Mouse (Mus musculus): ENCODE measurements around the gene BC035947. TPM values are rescaled to one million over a fixed set of nuclear protein-coding genes. Genes with fewer than 3 reads are reported as not detected.

BC035947 gene
- total RNA-seq, 1 experiment = 0.09 TPM

GRCm38 (mm10) chr1:78490143-78490542 lies 21.8 kb downstream of the BC035947 start:
- TF ChIP-seq MAFK (IDR thresholded peaks at IDR 0.05; ENCODE audit: insufficient read depth, low read depth, low read length) = no peak
- TF ChIP-seq CHD2 (IDR thresholded peaks at IDR 0.05; ENCODE audit: low read depth, low read length) = no peak
- TF ChIP-seq ZNF384 (IDR thresholded peaks at IDR 0.05; ENCODE audit: low read depth, low read length) = no peak
- no peak for TF ChIP-seq ZC3H11A (IDR thresholded peaks at IDR 0.05; ENCODE audit: borderline replicate concordance, low read depth, low read length)
- TF ChIP-seq HCFC1 (IDR thresholded peaks at IDR 0.05; ENCODE audit: borderline replicate concordance, insufficient read depth, low read length) = no peak
- Histone ChIP-seq H3K4me3 (ENCODE audit: insufficient read depth in 1 of 2, low read depth in 1 of 2, low read length in 2 of 2, poor library complexity in 1 of 2, severe bottlenecking in 1 of 2) (peak overlapping the region in 1 of 2 experiments; percentile 63; a peak in 1 of 4 replicates), H3K9ac (ENCODE audit: insufficient read depth, low read depth, low read length, poor library complexity, severe bottlenecking) (no peak overlapping the region), H3K4me1 (ENCODE audit: control insufficient read depth in 2 of 2, insufficient read depth in 2 of 2, low read length in 2 of 2, poor library complexity in 1 of 2) (peaks cover 0 to 3% of the 10 kb centered on the region in 2 experiments; a peak in 2 of 4 replicates), H3K27ac (ENCODE audit: insufficient read depth, low read depth, low read length, poor library complexity, severe bottlenecking) (no peak overlapping the region), H3K9me3 (ENCODE audit: control insufficient read depth, insufficient read depth, low read depth, low read length) (no peaks in the 10 kb centered on the region), H3K36me3 (ENCODE audit: control insufficient read depth, insufficient read depth, low read length, poor library complexity, severe bottlenecking) (no peaks in the 10 kb centered on the region; the same call in 1 of the 2 replicates)
- DNase-seq (ENCODE audit: low read depth, low spot score) = no peak
- in situ Hi-C loops (cut with MboI; ENCODE audit: low sequenced_read_pairs in 2 of 2, unreplicated experiment in 2 of 2) = no loop called here

DNA sequence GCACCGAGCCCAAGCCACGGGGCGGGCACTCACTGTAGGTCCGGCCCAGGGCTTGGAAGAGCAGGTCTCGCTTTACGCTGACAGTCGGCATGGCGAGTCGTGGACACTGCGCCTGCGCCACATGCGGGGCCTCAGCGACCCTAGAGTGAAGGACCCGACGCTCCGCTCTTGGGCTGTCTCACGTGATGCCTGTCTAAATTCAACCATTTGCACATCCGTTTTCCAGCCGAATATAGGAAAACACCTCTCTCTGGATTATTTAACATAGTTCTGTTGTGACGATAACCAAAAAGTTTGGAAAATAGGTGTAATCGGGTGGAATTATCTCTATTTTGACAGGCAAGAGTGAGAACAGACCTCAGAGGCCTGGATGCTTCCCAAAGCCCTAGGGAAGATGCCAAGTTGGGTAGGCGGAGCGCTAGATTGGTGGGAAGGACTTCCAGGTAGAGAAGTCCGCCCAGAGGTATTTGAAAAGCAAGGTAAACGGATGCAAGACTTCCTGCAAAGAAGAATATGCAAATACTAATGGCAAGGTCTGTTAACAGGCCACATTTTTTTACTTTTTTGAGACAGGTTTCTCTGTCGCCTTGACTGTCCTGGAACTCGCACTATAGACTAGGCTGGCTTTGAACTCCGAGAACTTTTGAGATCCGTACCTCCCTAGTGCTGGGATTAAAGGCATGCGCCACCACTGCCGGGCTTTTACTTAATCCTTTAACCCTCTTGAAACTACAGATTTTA lies 23.0 kb downstream of the BC035947 start, which contains the start of gene Farsb:
Gene Farsb (minus strand): TSS at position 146 of the 741 bp plus-strand sequence.
- Histone ChIP-seq H3K27ac (ENCODE audit: insufficient read depth, low read depth, low read length, poor library complexity, severe bottlenecking) (no peak within 1 kb of the TSS), H3K9ac (ENCODE audit: insufficient read depth, low read depth, low read length, poor library complexity, severe bottlenecking) (peak within 1 kb of the TSS; percentile 92), H3K4me3 (ENCODE audit: insufficient read depth in 1 of 2, low read depth in 1 of 2, low read length in 2 of 2, poor library complexity in 1 of 2, severe bottlenecking in 1 of 2) (peak within 1 kb of the TSS; percentile 63 to 89), H3K9me3 (ENCODE audit: control insufficient read depth, insufficient read depth, low read depth, low read length) (no peaks in the 10 kb centered on the region), H3K4me1 (ENCODE audit: control insufficient read depth in 2 of 2, insufficient read depth in 2 of 2, low read length in 2 of 2, poor library complexity in 1 of 2) (peaks cover 0 to 3% of the 10 kb centered on the region in 2 experiments; a peak in 2 of 4 replicates), H3K36me3 (ENCODE audit: control insufficient read depth, insufficient read depth, low read length, poor library complexity, severe bottlenecking) (no peaks in the 10 kb centered on the region; the same call in 1 of the 2 replicates)
- peak; percentile 97 for DNase-seq (ENCODE audit: low read depth, low spot score)
- TF ChIP-seq ZNF384 (IDR thresholded peaks at IDR 0.05; ENCODE audit: low read depth, low read length) (no peak), ZC3H11A (IDR thresholded peaks at IDR 0.05; ENCODE audit: borderline replicate concordance, low read depth, low read length) (no peak), CHD2 (IDR thresholded peaks at IDR 0.05; ENCODE audit: low read depth, low read length) (no peak), MAFK (IDR thresholded peaks at IDR 0.05; ENCODE audit: insufficient read depth, low read depth, low read length) (no peak), HCFC1 (IDR thresholded peaks at IDR 0.05; ENCODE audit: borderline replicate concordance, insufficient read depth, low read length) (no peak)
- in situ Hi-C loops (cut with MboI; ENCODE audit: low sequenced_read_pairs in 2 of 2, unreplicated experiment in 2 of 2) = no loop called here

GRCm38 (mm10) chr1:78488427-78488751 lies 23.6 kb downstream of the BC035947 start:
- TF ChIP-seq MAFK (IDR thresholded peaks at IDR 0.05; ENCODE audit: insufficient read depth, low read depth, low read length) (no peak), HCFC1 (IDR thresholded peaks at IDR 0.05; ENCODE audit: borderline replicate concordance, insufficient read depth, low read length) (no peak), ZNF384 (IDR thresholded peaks at IDR 0.05; ENCODE audit: low read depth, low read length) (no peak), CHD2 (IDR thresholded peaks at IDR 0.05; ENCODE audit: low read depth, low read length) (no peak), ZC3H11A (IDR thresholded peaks at IDR 0.05; ENCODE audit: borderline replicate concordance, low read depth, low read length) (no peak)
- Histone ChIP-seq H3K27ac (ENCODE audit: insufficient read depth, low read depth, low read length, poor library complexity, severe bottlenecking) (no peak overlapping the region), H3K4me3 (ENCODE audit: insufficient read depth in 1 of 2, low read depth in 1 of 2, low read length in 2 of 2, poor library complexity in 1 of 2, severe bottlenecking in 1 of 2) (peak overlapping the region; percentile 63 to 89), H3K36me3 (ENCODE audit: control insufficient read depth, insufficient read depth, low read length, poor library complexity, severe bottlenecking) (no peaks in the 10 kb centered on the region; the same call in 1 of the 2 replicates), H3K9me3 (ENCODE audit: control insufficient read depth, insufficient read depth, low read depth, low read length) (no peaks in the 10 kb centered on the region), H3K9ac (ENCODE audit: insufficient read depth, low read depth, low read length, poor library complexity, severe bottlenecking) (peak overlapping the region; percentile 92), H3K4me1 (ENCODE audit: control insufficient read depth in 2 of 2, insufficient read depth in 2 of 2, low read length in 2 of 2, poor library complexity in 1 of 2) (peaks cover 0 to 3% of the 10 kb centered on the region in 2 experiments; a peak in 2 of 4 replicates)
- no peak for DNase-seq (ENCODE audit: low read depth, low spot score)
- in situ Hi-C loops (cut with MboI; ENCODE audit: low sequenced_read_pairs in 2 of 2, unreplicated experiment in 2 of 2) = no loop called here

DNA sequence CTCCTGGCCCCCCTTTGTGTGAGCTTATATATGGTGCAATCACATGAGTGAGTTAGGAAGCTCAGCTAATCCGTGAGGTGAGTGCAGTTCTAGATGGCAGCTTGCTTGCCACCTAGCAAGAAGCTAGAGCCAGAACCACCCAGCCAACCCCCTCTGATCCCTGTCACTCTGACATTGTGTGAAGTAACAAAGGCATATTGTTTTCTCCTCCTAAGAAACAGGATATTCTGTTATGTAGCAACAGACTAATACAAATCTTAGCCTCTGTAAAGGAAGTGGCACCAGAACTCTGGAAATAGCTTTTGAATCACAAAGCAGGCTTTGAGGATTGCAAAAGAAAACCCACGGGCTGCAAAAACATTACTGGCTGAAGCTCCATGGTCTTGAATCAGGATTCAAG lies 27.6 kb downstream of the BC035947 start:
- Histone ChIP-seq H3K36me3 (ENCODE audit: control insufficient read depth, insufficient read depth, low read length, poor library complexity, severe bottlenecking) (peaks cover 11% of the 10 kb centered on the region), H3K9me3 (ENCODE audit: control insufficient read depth, insufficient read depth, low read depth, low read length) (no peaks in the 10 kb centered on the region), H3K27ac (ENCODE audit: insufficient read depth, low read depth, low read length, poor library complexity, severe bottlenecking) (no peak overlapping the region), H3K4me3 (ENCODE audit: insufficient read depth in 1 of 2, low read depth in 1 of 2, low read length in 2 of 2, poor library complexity in 1 of 2, severe bottlenecking in 1 of 2) (no peak overlapping the region), H3K4me1 (ENCODE audit: control insufficient read depth in 2 of 2, insufficient read depth in 2 of 2, low read length in 2 of 2, poor library complexity in 1 of 2) (peaks cover 0 to 2% of the 10 kb centered on the region in 2 experiments; a peak in 1 of 4 replicates), H3K9ac (ENCODE audit: insufficient read depth, low read depth, low read length, poor library complexity, severe bottlenecking) (no peak overlapping the region)
- no peak for DNase-seq (ENCODE audit: low read depth, low spot score)
- in situ Hi-C loops (cut with MboI; ENCODE audit: low sequenced_read_pairs in 2 of 2, unreplicated experiment in 2 of 2) = no loop called here
- no peak for TF ChIP-seq ZC3H11A (IDR thresholded peaks at IDR 0.05; ENCODE audit: borderline replicate concordance, low read depth, low read length)
- no peak for TF ChIP-seq HCFC1 (IDR thresholded peaks at IDR 0.05; ENCODE audit: borderline replicate concordance, insufficient read depth, low read length)
- TF ChIP-seq CHD2 (IDR thresholded peaks at IDR 0.05; ENCODE audit: low read depth, low read length) = no peak
- TF ChIP-seq ZNF384 (IDR thresholded peaks at IDR 0.05; ENCODE audit: low read depth, low read length) = no peak
- TF ChIP-seq MAFK (IDR thresholded peaks at IDR 0.05; ENCODE audit: insufficient read depth, low read depth, low read length) = no peak

Data from ES-E14 (cell line).